Mouse (Mus musculus): Measurements from ENCODE around the gene P2ry2.

GRCm38 (mm10) chr7:100997215-100997614, 15.5 kb downstream of the P2ry2 start:
- TF ChIP-seq CTCF (IDR thresholded peaks at IDR 0.05; ENCODE audit: low read depth, low read length) (no peak), POLR2A (IDR thresholded peaks at IDR 0.05; ENCODE audit: extremely low read depth, insufficient read depth, low read length) (no peak)

All from liver, adult 2 months (tissue).